Mouse (Mus musculus) ES-CJ7 (cell line): ENCODE measurements around the gene Gm498.

Experiments used
- DNase-seq: peaks from one replicate; pipeline ENCODE4 v3.0.0; 2011; ENCODE audit warnings: low read depth, low spot score

Gm498 gene

DNA sequence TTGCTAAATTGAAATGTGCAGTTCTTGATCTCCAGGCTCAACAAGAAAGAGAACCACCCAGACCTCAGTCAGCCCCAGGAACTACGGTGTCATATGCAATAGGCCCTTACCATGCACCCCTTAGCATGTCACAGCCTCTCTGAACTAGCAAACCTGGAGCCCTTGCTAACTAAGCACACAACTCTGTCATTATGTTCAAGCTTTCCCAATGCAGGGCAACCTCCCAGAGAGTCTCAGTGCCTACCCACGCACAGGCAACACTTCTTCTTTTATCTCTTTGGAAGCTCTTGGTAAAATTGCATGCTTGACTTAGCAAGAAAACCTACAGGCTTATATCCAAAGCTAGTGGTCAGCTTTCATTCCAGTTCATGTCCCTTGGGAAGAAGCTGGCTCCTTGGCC lies 24.5 kb downstream of the Gm498 start:
- no peak for DNase-seq

DNA sequence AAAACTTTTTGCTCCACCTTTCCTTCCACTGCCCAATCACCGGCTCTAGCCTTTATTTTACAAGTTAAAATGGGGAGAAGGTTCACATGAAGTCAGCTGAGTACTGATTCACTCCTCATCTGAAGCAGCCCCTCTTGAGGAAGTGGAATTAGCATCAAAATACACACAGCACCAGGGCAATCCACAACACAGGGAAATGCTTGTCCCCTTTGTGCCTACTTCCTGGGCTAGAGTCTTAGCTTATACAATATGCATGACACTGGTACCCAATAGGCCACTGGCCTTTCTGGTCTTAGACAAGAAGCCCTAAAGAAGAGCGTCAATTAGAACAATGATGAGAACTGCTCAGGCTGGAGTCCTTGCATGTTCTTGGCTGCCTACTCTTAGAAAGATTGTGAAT lies 25.7 kb downstream of the Gm498 start:
- DNase-seq: peak; percentile 54

DNA sequence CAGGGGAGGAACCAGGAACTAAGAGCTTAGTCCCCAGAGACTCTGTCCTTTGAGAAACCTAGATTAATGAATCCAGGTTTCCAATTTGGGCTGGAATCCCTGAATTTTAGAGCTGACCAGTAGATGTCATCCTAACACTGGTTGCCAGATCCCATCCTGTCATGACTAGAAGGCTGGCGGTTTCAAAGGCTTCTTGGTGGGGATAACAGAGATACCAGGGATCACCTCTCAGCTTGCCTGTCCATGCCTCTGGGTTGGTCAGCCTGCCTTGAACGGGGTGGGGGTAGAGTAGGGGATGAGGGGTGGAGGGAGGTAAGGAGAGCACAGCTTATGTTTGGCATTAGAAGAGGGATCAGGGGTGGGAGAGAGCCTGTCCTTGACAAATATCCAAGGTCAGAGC lies 34.0 kb downstream of the Gm498 start:
- DNase-seq: peak; percentile 7

DNA sequence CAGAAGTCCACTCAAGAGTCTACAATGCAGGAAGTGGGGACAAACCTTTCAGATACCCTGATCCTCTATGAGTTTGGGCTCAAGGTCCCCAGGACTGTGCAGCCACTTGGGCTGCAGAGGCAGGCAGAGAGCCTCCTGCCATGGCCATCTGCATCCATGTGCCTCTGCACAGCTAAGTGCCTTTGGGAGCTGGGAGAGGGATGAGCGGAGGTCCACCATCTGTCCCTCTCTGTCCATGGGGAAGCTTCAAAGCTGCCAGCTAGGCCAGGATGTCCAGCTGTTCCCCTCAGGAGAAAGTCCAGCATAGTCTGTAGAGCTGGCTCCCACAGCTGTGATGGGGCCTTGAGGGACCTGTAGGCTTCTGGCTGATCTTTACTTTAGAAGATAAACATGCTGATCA lies 38.5 kb downstream of the Gm498 start:
- DNase-seq: no peak

DNA sequence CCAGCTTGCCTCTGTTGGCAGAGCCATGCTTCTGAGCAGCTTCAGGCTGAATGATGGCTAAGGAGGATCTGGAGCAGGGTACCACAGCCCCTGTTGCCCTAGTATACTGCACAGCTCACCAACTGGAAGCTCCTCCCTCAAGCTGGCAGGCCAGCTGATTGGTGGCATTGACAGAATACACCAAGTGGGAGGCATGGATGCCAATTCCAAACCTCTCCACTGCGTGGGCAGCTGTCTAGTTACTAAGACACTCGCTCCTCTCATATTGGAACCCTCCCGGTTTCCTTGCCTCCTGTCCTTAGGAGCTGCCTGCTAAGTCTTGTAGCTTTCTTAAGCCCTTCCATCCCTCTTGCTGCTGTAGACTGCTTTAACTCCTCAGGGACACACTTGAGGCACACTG lies 39.0 kb downstream of the Gm498 start:
- no peak for DNase-seq

DNA sequence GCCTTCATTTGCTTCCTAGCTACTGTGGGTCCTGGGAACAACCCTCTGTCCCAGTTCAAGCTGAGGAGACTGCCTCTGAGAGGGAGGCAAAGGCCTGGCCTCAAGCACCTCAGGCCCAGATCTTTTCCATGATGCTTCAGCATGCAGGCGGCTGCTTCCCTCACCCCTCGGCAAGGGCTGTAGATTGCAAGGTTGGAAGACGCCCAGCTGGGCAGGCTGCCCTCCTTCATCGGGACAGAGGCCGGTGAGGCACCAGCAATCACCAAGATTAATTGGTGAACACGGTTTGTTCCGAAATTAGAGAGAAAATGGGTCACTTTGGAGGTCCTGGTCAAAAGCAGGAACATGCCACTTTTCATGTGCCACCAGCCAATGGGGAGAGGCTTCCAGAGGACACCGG lies 47.0 kb downstream of the Gm498 start:
- DNase-seq: no peak

DNA sequence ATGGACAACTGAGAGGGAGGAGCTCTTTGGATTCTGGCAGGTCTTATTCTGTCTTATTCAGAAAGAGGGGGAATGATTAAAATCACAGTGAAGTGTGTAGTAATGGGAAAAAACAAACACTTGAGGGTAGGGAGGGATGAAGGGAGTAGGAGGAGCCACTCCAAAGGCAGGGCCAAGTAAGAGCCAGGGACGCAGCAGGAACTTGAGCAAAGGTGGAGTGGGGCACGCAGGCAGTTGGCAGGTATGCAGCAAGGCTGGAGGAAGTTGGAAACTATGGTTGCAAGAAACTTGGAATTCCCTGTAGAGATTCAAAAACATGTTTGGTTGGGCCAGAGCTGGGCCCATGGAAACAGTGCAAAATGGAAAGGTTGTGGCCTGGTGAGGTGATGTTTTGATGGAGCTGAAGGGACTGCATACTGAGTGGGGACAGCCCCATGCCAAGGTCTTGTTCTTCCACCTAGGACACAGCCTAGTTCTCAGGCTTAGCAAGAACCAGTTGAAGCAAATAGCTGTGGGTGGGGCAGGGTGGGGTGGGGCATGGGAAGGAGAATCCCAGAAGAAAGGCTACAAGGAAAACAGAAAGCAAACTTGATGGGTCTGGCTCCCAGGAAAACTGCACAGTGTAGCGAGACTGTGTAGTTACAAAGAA lies 52.5 kb downstream of the Gm498 start:
- DNase-seq: no peak

DNA sequence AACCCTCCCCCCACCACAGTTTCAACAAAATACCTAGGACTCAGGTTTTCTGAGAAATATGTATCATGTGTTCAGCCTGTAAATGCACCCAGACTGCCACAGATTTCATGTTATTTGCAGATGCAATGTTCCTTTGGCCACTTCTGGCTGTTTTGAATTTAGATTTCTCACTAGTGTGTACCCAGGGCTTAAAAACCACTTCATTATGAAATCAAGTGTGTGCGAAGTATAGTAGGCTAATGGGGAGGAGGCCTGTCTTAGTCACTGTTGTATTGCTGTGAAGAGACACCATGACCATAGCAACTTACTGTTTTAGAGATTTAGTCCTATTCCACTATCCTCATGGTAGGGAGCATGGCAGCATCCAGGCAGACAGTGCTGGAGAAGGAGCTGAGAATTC lies 63.3 kb downstream of the Gm498 start:
- no peak for DNase-seq

DNA sequence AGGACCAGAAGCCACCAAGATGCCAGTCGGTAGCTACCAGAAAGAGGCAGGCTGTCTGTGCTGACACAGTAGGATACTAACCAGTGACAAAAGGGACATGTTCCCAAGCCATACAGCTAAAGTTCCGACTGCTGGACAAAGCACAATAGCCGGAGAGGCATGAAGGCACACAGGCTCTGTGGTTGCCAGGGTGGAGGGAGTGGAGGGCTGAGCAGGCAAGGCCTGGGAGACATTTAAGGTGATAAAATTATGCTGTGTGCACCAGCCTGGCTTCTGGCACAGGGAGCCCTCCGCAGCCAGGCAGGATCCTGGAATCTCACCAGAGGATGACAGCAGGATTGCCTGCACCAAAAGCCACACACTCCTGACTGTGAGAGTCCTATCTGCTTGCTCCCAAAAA lies 72.0 kb downstream of the Gm498 start:
- DNase-seq: no peak

DNA sequence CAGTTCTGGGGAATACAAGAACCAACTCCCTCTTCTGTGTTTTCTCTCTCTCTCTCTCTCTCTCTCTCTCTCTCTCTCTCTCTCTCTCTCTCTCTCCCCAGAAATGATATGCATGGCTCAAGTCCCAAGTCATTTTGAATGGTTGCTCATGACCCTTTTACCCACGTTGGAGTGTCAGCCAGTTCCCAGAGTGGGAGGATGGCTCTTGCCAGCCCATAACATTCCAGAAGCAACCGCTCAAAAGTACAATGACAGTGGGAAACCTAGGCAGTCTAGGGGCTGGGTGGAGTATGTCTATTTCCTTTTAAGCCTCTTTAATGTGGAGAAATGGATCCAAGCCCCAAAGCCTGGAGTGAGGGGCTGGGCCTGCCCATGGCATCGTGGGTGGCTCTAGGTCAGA lies 72.8 kb downstream of the Gm498 start:
- DNase-seq: no peak

DNA sequence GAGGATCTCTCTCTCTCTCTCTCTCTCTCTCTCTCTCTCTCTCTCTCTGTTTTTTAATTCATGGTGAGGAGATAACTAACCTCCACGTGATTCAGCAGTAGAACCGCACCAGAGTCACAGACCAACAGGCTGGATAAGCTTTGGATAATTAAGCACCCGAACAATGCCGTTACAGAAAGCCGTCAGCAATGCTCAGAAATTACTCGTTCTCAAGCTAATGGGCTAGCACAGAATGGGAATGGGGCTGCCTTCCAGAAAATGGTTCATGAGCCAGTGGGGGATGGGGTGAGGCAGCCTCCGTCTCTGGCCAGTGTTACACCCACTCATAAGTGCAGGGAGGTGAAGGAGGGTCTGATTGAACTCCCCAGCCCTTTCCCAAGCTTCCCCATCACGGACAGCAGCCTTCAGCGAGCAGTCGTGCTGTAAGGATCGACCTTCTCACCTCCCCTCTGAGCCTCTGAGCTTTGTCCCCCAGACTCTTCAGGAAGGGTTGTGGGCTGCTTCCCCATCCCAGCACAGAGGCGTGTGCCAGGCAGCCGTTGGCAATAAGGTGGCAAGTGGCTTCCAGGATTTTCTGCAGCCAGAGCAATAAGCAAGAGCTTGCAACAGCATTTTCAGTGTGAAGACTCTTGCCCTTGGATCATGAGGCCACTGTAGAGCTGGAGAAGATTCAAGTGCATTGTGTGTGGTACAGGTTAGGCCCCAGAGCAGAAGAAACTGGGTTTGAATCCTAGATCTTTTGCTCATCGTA lies 76.5 kb downstream of the Gm498 start:
- DNase-seq: no peak

DNA sequence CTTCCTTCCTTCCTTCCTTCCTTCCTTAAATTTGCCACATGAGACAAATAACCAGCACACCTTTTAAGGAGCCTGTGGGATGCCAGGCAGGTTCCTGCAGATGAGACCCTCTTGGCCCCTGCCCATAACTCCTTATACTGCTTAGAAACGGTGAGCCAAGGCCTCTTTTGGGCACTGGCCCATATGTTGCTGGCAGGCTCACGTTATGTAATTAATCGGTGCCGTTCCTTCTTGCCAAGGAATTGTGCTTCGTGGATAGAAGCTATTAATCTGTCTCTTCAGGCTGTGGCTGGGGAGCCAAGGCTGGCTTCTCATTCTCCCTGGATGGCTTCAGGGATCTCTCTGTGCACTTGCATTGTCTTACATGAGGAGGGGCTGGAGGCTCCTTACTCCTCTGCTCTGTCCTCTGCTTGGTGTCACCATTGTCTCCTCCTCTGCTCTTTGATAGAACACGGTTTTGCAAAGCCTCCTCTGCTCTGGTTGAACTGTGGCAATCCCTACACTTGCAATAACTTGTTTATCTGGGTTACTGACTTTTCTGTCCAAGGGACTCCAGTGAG lies 77.9 kb downstream of the Gm498 start:
- DNase-seq: no peak
